ENCODE assay signal across 31 mouse cellular contexts in genomic region chr9:46223090-46223489, GRCm38 (mm10). TPM values are rescaled to one million over a fixed set of nuclear protein-coding genes. Genes with fewer than 3 reads are reported as not detected.
DNase-seq lines count a peak whose midpoint lies in the region; ATAC-seq and TF ChIP-seq lines count a peak whose summit lies in the region.
"Had no signal": no experiment of that assay in that cellular context is flagged by ENCODE, and none has a peak within 500 bp of the region (broad histone marks: within the 10 kb centered on the region; RNA-seq: fewer than 3 reads in every experiment).

No protein-coding gene starts in this region.

- no peaks in the 10 kb centered on the region for H3K4me1 ChIP-seq in lung, postnatal 0 days (ENCODE audit: insufficient read depth, low read depth, low read length)
- H3K4me1 ChIP-seq: forebrain, embryonic 13.5 days; limb, embryonic 13.5 days; midbrain, embryonic 10.5 days had no signal

- DNase-seq in heart, adult 8-10 months (ENCODE audit: low spot score): peak; percentile 22
- no peak for DNase-seq in heart, postnatal 10 days
- DNase-seq in kidney, postnatal 10 days: peak; percentile 15
- no peak for DNase-seq in kidney, postnatal 14 days
- DNase-seq in lung, postnatal 10 days: peak; percentile 69
- no peak for DNase-seq in lung, postnatal 0 days (ENCODE audit: low spot score)
- DNase-seq in lung, postnatal 4 days: peak; percentile 16 to 43
- no peak for DNase-seq in left cerebral cortex, postnatal 25 days (ENCODE audit: low spot score in 2 of 2)
- DNase-seq: adrenal gland, postnatal 25 days; cerebellum, adult 9-10 months; gastrocnemius, postnatal 36 days; right cerebral cortex, postnatal 4 days; thymus, adult 2 months; thymus, postnatal 4 days had no signal

- no peak overlapping the region for H3K9ac ChIP-seq in lung, postnatal 0 days (replicated peaks; ENCODE audit: low read depth)
- H3K9ac ChIP-seq: forebrain, embryonic 13.5 days; limb, embryonic 13.5 days; liver, embryonic 15.5 days had no signal

- TF ChIP-seq CTCF in lung, postnatal 0 days (IDR thresholded peaks at IDR 0.05): no peak

- 73% methylated on average over 6 of the region's 6 CpGs for WGBS in lung, postnatal 0 days

- no peaks in the 10 kb centered on the region for H3K9me3 ChIP-seq in lung, postnatal 0 days (ENCODE audit: low read length)
- H3K9me3 ChIP-seq: forebrain, embryonic 13.5 days; limb, embryonic 13.5 days; liver, embryonic 15.5 days; midbrain, embryonic 10.5 days had no signal

- H3K36me3 ChIP-seq in lung, postnatal 0 days (ENCODE audit: insufficient read depth, low read length): peaks cover 25% of the 10 kb centered on the region

- no peak overlapping the region for H3K27ac ChIP-seq in lung, postnatal 0 days (ENCODE audit: low read length)
- H3K27ac ChIP-seq: forebrain, embryonic 13.5 days; limb, embryonic 13.5 days; liver, embryonic 15.5 days; midbrain, embryonic 10.5 days; stomach, postnatal 0 days had no signal

- no peaks in the 10 kb centered on the region for H3K27me3 ChIP-seq in lung, postnatal 0 days (replicated peaks; ENCODE audit: insufficient read depth, low read length)
- H3K27me3 ChIP-seq: forebrain, embryonic 13.5 days; limb, embryonic 13.5 days; liver, embryonic 15.5 days had no signal

- ATAC-seq in lung, postnatal 0 days: no peak
- ATAC-seq: forebrain, embryonic 13.5 days; midbrain, embryonic 16.5 days had no signal

- no peak overlapping the region for H3K4me2 ChIP-seq in lung, postnatal 0 days (replicated peaks; ENCODE audit: low read depth, low read length)
- H3K4me2 ChIP-seq: forebrain, embryonic 13.5 days; limb, embryonic 13.5 days; liver, embryonic 15.5 days had no signal

- no peak overlapping the region for H3K4me3 ChIP-seq in lung, postnatal 0 days (ENCODE audit: low read depth, low read length)
- H3K4me3 ChIP-seq: forebrain, embryonic 13.5 days; limb, embryonic 13.5 days; liver, embryonic 15.5 days; midbrain, embryonic 10.5 days; myocyte had no signal

- intact Hi-C loops in heart, postnatal 10 days (cut with DNase I): no loop called here
- intact Hi-C loops in left cerebral cortex, postnatal 25 days (cut with DNase I): no loop called here

- TF ChIP-seq EP300 in lung, postnatal 0 days (IDR thresholded peaks at IDR 0.05): no peak

RNA-seq across cellular contexts. Expression of gene Apoa1, which starts 5.3 kb away (rescaled TPM):
- total RNA-seq in heart, adult 8-10 months (2022): not detected
- total RNA-seq in heart, postnatal 10 days (2021): under 1 TPM; 0.26 to 0.50 TPM
- 2.2 and 3.7 TPM in 2 replicates for polyA plus RNA-seq in lung, postnatal 0 days (2015; fragmentation: Nextera tagmentation; extraction: Ambion mirVana)
- total RNA-seq in left cerebral cortex, postnatal 25 days (2021): not detected
- polyA plus RNA-seq: myocyte had no signal

RNA-seq across cellular contexts. Expression of gene Apoc3, which starts 12.3 kb away (rescaled TPM):
- not detected for total RNA-seq in heart, adult 8-10 months (2022)
- total RNA-seq in heart, postnatal 10 days (2021): not detected
- polyA plus RNA-seq in lung, postnatal 0 days (2015; fragmentation: Nextera tagmentation; extraction: Ambion mirVana): not detected in 2 replicates
- 1 to 10 TPM; 1.2 to 1.6 TPM for total RNA-seq in left cerebral cortex, postnatal 25 days (2021)
- total RNA-seq: ES-E14 had no signal
- polyA plus RNA-seq: brain, embryonic 14.5 days; embryonic facial prominence, embryonic 14.5 days; forebrain, embryonic 13.5 days; heart, embryonic 14.5 days; hindbrain, embryonic 11.5 days; limb, embryonic 13.5 days; midbrain, embryonic 10.5 days; midbrain, embryonic 16.5 days; myocyte; neural tube, embryonic 14.5 days had no signal

RNA-seq across cellular contexts. Expression of gene Apoa4, which starts 17.4 kb away (rescaled TPM):
- total RNA-seq in heart, adult 8-10 months (2022): not detected
- not detected for total RNA-seq in heart, postnatal 10 days (2021)
- polyA plus RNA-seq in lung, postnatal 0 days (2015; fragmentation: Nextera tagmentation; extraction: Ambion mirVana): 0.06 TPM in 1 of 2 replicates, not detected in the other
- not detected for total RNA-seq in left cerebral cortex, postnatal 25 days (2021)
- total RNA-seq: adrenal gland, postnatal 25 days; ES-E14; gastrocnemius, adult 18-20 months; gastrocnemius, postnatal 36 days; layer of hippocampus, adult 8-10 months; left cerebral cortex, postnatal 14 days had no signal
- polyA plus RNA-seq: heart, embryonic 14.5 days; hindbrain, embryonic 11.5 days; midbrain, embryonic 10.5 days; midbrain, embryonic 16.5 days; myocyte; neural tube, embryonic 14.5 days had no signal

RNA-seq across cellular contexts. Expression of gene Apoa5, which starts 45.3 kb away (rescaled TPM):
- total RNA-seq in heart, adult 8-10 months (2022): not detected
- not detected for total RNA-seq in heart, postnatal 10 days (2021)
- polyA plus RNA-seq in lung, postnatal 0 days (2015; fragmentation: Nextera tagmentation; extraction: Ambion mirVana): 0.06 and 0.24 TPM in 2 replicates
- total RNA-seq in left cerebral cortex, postnatal 25 days (2021): not detected
- total RNA-seq: adrenal gland, postnatal 25 days; layer of hippocampus, adult 8-10 months; left cerebral cortex, postnatal 14 days had no signal
- polyA plus RNA-seq: brain, embryonic 14.5 days; embryonic facial prominence, embryonic 14.5 days; forebrain, embryonic 13.5 days; heart, embryonic 14.5 days; hindbrain, embryonic 11.5 days; kidney, embryonic 16.5 days; limb, embryonic 13.5 days; midbrain, embryonic 10.5 days; midbrain, embryonic 16.5 days; myocyte; neural tube, embryonic 14.5 days had no signal

RNA-seq across cellular contexts. Expression of gene Zpr1, which starts 49.8 kb away (rescaled TPM):
- 10 to 100 TPM; 18.3 to 25.1 (median 20.9) TPM for total RNA-seq in heart, adult 8-10 months (2022)
- total RNA-seq in heart, postnatal 10 days (2021): 10 to 100 TPM; 22.1 to 22.8 TPM
- 27.5 and 28.8 TPM in 2 replicates for polyA plus RNA-seq in lung, postnatal 0 days (2015; fragmentation: Nextera tagmentation; extraction: Ambion mirVana)
- 10 to 100 TPM; 31.9 to 34.1 TPM for total RNA-seq in left cerebral cortex, postnatal 25 days (2021)

Comparison
In these comparisons a context has a peak if more than half of its experiments do, and no peak if none do; other contexts are left out.
1. DNase-seq: peak in heart, adult 8-10 months (single experiment), kidney, postnatal 10 days (single experiment), lung, postnatal 10 days (single experiment) and lung, postnatal 4 days (2 of 2); none in heart, postnatal 10 days (0 of 2), kidney, postnatal 14 days (single experiment), lung, postnatal 0 days (single experiment) and left cerebral cortex, postnatal 25 days (0 of 2).